ENCODE assay signal across 10 mouse cellular contexts in the genomic region with DNA sequence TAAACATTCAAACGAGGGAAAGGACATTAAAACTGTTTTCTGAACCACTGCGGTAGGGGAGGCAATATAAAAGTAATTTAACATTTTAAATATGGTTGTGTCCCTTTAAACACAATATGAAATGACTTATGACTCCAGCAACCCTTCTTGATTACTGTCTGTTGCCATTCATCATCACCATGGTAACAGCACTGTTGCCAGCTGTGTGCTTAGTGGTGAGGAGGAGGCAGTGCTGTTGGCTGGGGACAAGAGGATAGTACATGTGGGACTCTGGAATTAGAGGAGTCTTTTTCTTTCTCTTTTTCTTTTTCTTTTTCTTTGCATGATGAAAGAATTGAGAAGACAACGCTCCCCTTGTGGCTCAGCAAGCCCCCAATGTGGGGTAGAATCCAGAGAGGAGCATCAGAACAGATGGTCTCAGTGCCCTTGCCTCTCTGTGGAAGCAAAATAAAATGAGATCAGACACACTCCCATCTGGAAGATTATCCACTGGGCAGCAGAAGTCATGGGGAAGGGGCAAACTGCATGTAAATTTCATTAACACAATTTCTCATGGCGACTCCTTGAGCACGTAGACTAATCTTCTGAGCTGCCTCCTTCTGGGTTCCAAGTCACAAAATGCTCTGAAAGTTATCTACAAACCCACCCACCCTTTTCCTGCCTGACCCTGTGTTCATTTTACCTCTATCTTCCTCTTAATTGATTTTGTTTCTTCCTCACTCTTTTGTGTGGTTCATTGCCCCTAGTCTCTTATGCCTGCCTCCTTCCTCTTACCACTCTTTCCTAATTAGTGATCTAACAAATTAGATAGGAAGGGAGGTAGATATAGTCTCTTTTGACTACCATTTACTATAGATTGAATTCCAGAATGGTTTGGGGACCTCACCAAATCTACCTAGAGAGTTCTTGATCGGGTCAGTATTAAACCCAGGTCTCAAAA.
DNase-seq lines count a peak whose midpoint lies in the region; ATAC-seq lines count a peak whose summit lies in the region.
"Had no signal": no experiment of that assay in that cellular context is flagged by ENCODE, and none has a peak within 500 bp of the region (broad histone marks: within the 10 kb centered on the region; RNA-seq: fewer than 3 reads in every experiment).

No protein-coding gene starts in this region.

- H3K27me3 ChIP-seq in hindbrain, embryonic 10.5 days (ENCODE audit: insufficient read depth, poor library complexity, severe bottlenecking), result no peaks in the 10 kb centered on the region
- no peaks in the 10 kb centered on the region for H3K27me3 ChIP-seq in midbrain, embryonic 15.5 days (replicated peaks)
- H3K27me3 ChIP-seq: limb, embryonic 15.5 days had no signal

- 86% methylated on average over 6 of the region's 6 CpGs for WGBS in hindbrain, embryonic 10.5 days
- 61% methylated on average over 6 of the region's 6 CpGs for WGBS in midbrain, embryonic 15.5 days

- ATAC-seq in midbrain, embryonic 15.5 days (replicated peaks), result peak; percentile 96

- no peak overlapping the region for H3K9ac ChIP-seq in midbrain, embryonic 15.5 days
- H3K9ac ChIP-seq: limb, embryonic 15.5 days had no signal

- H3K4me2 ChIP-seq in midbrain, embryonic 15.5 days, result no peak overlapping the region
- H3K4me2 ChIP-seq: limb, embryonic 15.5 days had no signal

- 0 out of 2 replicates have a peak, but pooled peaks cover 2% of the 10 kb centered on the region for H3K9me3 ChIP-seq in hindbrain, embryonic 10.5 days
- no peaks in the 10 kb centered on the region for H3K9me3 ChIP-seq in midbrain, embryonic 15.5 days
- H3K9me3 ChIP-seq: limb, embryonic 15.5 days had no signal

- H3K4me3 ChIP-seq in hindbrain, embryonic 10.5 days, result no peak overlapping the region
- no peak overlapping the region for H3K4me3 ChIP-seq in midbrain, embryonic 15.5 days
- H3K4me3 ChIP-seq: limb, embryonic 15.5 days had no signal

- H3K36me3 ChIP-seq in hindbrain, embryonic 10.5 days, result no peaks in the 10 kb centered on the region
- H3K36me3 ChIP-seq in midbrain, embryonic 15.5 days (replicated peaks), result no peaks in the 10 kb centered on the region
- H3K36me3 ChIP-seq: limb, embryonic 15.5 days had no signal

- H3K4me1 ChIP-seq in hindbrain, embryonic 10.5 days (replicated peaks), result 0 out of 2 replicates have a peak, but pooled peaks cover 3% of the 10 kb centered on the region
- peaks cover 5% of the 10 kb centered on the region; the same call in 1 of the 2 replicates for H3K4me1 ChIP-seq in midbrain, embryonic 15.5 days
- H3K4me1 ChIP-seq: limb, embryonic 15.5 days had no signal

- intact Hi-C loops in heart, postnatal 36 days (cut with DNase I), result no loop called here

- DNase-seq in cerebellum, postnatal 14 days, result peak; percentile 49 to 53
- no peak for DNase-seq in cerebellum, adult 11 months
- DNase-seq in brain, adult 2 months (ENCODE audit: low read depth, low spot score), result peak; percentile 60
- DNase-seq in hindbrain, embryonic 10.5 days (ENCODE audit: low spot score), result peak; percentile 5
- no peak for DNase-seq in spleen, postnatal 10 days (ENCODE audit: low spot score in 2 of 2)
- DNase-seq in liver, result no peak
- no peak for DNase-seq in heart, postnatal 36 days
- DNase-seq: adrenal gland, postnatal 36 days had no signal

- no peak overlapping the region for H3K27ac ChIP-seq in hindbrain, embryonic 10.5 days
- H3K27ac ChIP-seq in midbrain, embryonic 15.5 days, result no peak overlapping the region
- H3K27ac ChIP-seq: limb, embryonic 15.5 days had no signal

Comparison
In these comparisons a context has a peak if more than half of its experiments do, and no peak if none do; other contexts are left out.
1. DNase-seq: peak in cerebellum, postnatal 14 days (2 of 2), brain, adult 2 months (single experiment) and hindbrain, embryonic 10.5 days (single experiment); none in cerebellum, adult 11 months (single experiment), spleen, postnatal 10 days (0 of 2), liver (single experiment) and heart, postnatal 36 days (0 of 2).